ENCODE assay signal across 19 mouse cellular contexts in genomic region chr16:44589506-44589905, GRCm38 (mm10). TPM values are rescaled to one million over a fixed set of nuclear protein-coding genes. Genes with fewer than 3 reads are reported as not detected.
"Had no signal": no experiment of that assay in that cellular context is flagged by ENCODE, and none has a peak within 500 bp of the region (broad histone marks: within the 10 kb centered on the region; RNA-seq: fewer than 3 reads in every experiment).

No protein-coding gene starts in this region.

- H3K36me3 ChIP-seq: midbrain, embryonic 10.5 days; midbrain, embryonic 13.5 days; neural tube, embryonic 13.5 days; neural tube, embryonic 15.5 days; stomach, embryonic 15.5 days had no signal

- H3K27ac ChIP-seq: midbrain, embryonic 10.5 days; midbrain, embryonic 13.5 days; neural tube, embryonic 13.5 days; neural tube, embryonic 15.5 days; stomach, embryonic 15.5 days; stomach, postnatal 0 days had no signal

- H3K4me1 ChIP-seq: midbrain, embryonic 10.5 days; midbrain, embryonic 13.5 days; neural tube, embryonic 13.5 days; neural tube, embryonic 15.5 days; stomach, embryonic 15.5 days had no signal

- DNase-seq: lung, adult 18-20 months; lung, embryonic 14.5 days; lung, postnatal 10 days; lung, postnatal 4 days; retina, postnatal 1 day; right cerebral cortex, adult 18-20 months; right cerebral cortex, postnatal 25 days; thymus, adult 2 months; thymus, postnatal 25 days; thymus, postnatal 4 days had no signal

- H3K4me2 ChIP-seq: lung, embryonic 14.5 days; midbrain, embryonic 13.5 days; neural tube, embryonic 13.5 days; neural tube, embryonic 15.5 days; stomach, embryonic 15.5 days had no signal

- H3K27me3 ChIP-seq: midbrain, embryonic 13.5 days; neural tube, embryonic 13.5 days; neural tube, embryonic 15.5 days; stomach, embryonic 15.5 days had no signal

- H3K9ac ChIP-seq: lung, embryonic 14.5 days; midbrain, embryonic 13.5 days; neural tube, embryonic 13.5 days; neural tube, embryonic 15.5 days; stomach, embryonic 15.5 days had no signal

- H3K4me3 ChIP-seq: midbrain, embryonic 10.5 days; midbrain, embryonic 13.5 days; myocyte; neural tube, embryonic 13.5 days; neural tube, embryonic 15.5 days; stomach, embryonic 15.5 days had no signal

- ATAC-seq: midbrain, embryonic 13.5 days; midbrain, embryonic 16.5 days had no signal

- H3K9me3 ChIP-seq: midbrain, embryonic 10.5 days; midbrain, embryonic 13.5 days; neural tube, embryonic 15.5 days; stomach, embryonic 15.5 days had no signal

RNA-seq across cellular contexts. Expression of gene Boc, which starts 30.8 kb away (rescaled TPM):
- total RNA-seq: megakaryocyte-erythroid progenitor cell, adult 5-6 weeks had no signal
